Mouse (Mus musculus) heart, adult 2 months (tissue): ENCODE measurements at regions not wholly inside any gene's neighbourhood (a gene's known extent, or its start where the extent isn't known, plus 50 kb on each side); places are given as distances from the start of the nearest gene placed in this dataset.

ENCODE experiments used
- DNase-seq, 2 experiments: peaks; one replicate each; pipeline ENCODE4 v3.0.0; 2021
- H3K27ac ChIP-seq: fragments of 200-600 bp; 2 replicates; pipeline ENCODE4 v1.8.1; 2022
- H3K27me3 ChIP-seq: fragments of 200-500 bp; 2 replicates; pipeline ENCODE4 v1.6.1; 2012; ENCODE audit warnings: mild to moderate bottlenecking, low read length, inconsistent platforms, mixed read lengths; ENCODE audit not compliant: control insufficient read depth, insufficient read depth
- H3K36me3 ChIP-seq: fragments of 200-500 bp; 2 replicates; pipeline ENCODE4 v1.6.1; 2012; ENCODE audit warnings: low read length, inconsistent platforms; ENCODE audit not compliant: control insufficient read depth, insufficient read depth
- H3K4me1 ChIP-seq: fragments of 200-500 bp; 2 replicates; pipeline ENCODE4 v1.6.1; 2011; ENCODE audit warnings: low read length; ENCODE audit not compliant: control insufficient read depth, insufficient read depth
- H3K4me3 ChIP-seq: fragments of 200-600 bp; 2 replicates; pipeline ENCODE4 v1.8.1; 2022
- H3K79me2 ChIP-seq: fragments of 200-500 bp; replicated peaks from 2 replicates; pipeline ENCODE4 v1.6.1; 2012; ENCODE audit warnings: mild to moderate bottlenecking, inconsistent platforms, low read length, moderate library complexity, mixed read lengths; ENCODE audit not compliant: control insufficient read depth, insufficient read depth
- H3K9ac ChIP-seq: fragments of 200-500 bp; 2 replicates; pipeline ENCODE4 v1.6.1; 2012; ENCODE audit warnings: low read depth, mild to moderate bottlenecking, control low read depth, inconsistent platforms, low read length, mixed read lengths
- CTCF ChIP-seq: fragments of 200-600 bp; IDR thresholded peaks from 2 replicates; pipeline ENCODE4 v1.8.1; 2022; ENCODE audit warnings: antibody characterized with exemption, mild to moderate bottlenecking, moderate library complexity
- EP300 ChIP-seq: fragments of 200-500 bp; IDR thresholded peaks from 2 replicates; pipeline ENCODE4 v1.6.1; 2011; ENCODE audit warnings: low read depth, low read length, control low read depth; ENCODE audit not compliant: insufficient read depth
- POLR2A ChIP-seq: fragments of 200-500 bp; IDR thresholded peaks from 2 replicates; pipeline ENCODE4 v1.6.1; 2011; ENCODE audit warnings: mild to moderate bottlenecking, low read depth, low read length, control low read depth; ENCODE audit not compliant: insufficient read depth
- WGBS: fragments of 180-500 bp; shearing (Covaris S2); methylation state at CpG from one replicate; pipeline ENCODE4 v1.1.7; 2018; 5-methylcytosine and 5-hydroxymethylcytosine counted together
- intact Hi-C: fragments of 180-260 bp; cut with DNase I; formaldehyde crosslinking; loops from one replicate; pipeline ENCODE4 v1.15.1; 2025

DNA sequence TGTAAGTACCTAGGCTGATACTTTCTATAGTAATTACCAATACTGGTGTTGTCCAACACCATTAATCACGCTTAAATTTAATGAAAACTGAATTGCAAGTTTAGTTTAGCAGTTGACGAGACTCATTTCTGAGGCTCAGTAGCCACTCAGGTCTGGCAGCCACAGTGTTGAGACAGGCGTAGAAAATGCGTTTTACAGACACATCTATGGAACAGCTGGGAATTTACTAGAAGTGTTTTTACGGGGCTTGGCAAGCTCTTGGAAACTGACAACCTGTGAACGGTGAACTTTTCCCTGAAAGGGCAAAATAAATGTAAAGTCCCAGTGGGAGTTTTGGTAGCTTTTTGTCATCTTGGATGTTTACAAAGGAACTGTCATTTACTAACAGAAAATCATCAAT, 920.1 kb upstream of the Lrrc6 start:
- H3K27me3 ChIP-seq: no peaks in the 10 kb centered on the region
- no peak overlapping the region for H3K27ac ChIP-seq
- H3K4me1 ChIP-seq: peaks cover 3% of the 10 kb centered on the region
- H3K36me3 ChIP-seq: no peaks in the 10 kb centered on the region
- no peak for DNase-seq
- H3K79me2 ChIP-seq: no peaks in the 10 kb centered on the region
- no peak overlapping the region for H3K4me3 ChIP-seq
- TF ChIP-seq CTCF: no peak
- TF ChIP-seq EP300: no peak
- H3K9ac ChIP-seq: no peak overlapping the region
- intact Hi-C loops: no loop called here
- WGBS: 63% methylated on average over 6 of the region's 6 CpGs

DNA sequence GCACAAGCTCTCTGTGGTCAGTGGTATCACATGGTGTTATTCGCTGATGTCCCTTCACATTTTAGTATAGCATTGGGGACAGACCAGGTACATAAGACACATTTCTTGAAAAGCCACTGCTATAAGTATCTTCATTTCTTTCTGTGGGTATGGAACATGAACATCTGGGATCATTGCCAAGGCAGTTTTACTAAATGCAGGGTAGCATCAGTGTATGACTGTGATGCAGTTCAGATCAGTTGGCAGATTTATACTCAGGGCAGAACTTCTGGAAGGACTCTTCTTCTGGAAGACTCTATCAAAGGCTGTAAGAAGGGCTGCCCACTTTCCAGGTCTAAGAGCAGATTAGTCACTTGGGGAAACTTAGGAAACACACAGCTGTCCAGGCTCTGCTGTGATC, 919.0 kb upstream of the Lrrc6 start:
- intact Hi-C loops: no loop called here
- H3K27ac ChIP-seq: no peak overlapping the region
- DNase-seq: no peak
- no peaks in the 10 kb centered on the region for H3K79me2 ChIP-seq
- TF ChIP-seq EP300: no peak
- TF ChIP-seq CTCF: no peak
- TF ChIP-seq POLR2A: no peak
- peaks cover 3% of the 10 kb centered on the region for H3K4me1 ChIP-seq
- 94% methylated on average over 1 of the region's 1 CpGs for WGBS
- no peaks in the 10 kb centered on the region for H3K27me3 ChIP-seq
- no peak overlapping the region for H3K4me3 ChIP-seq
- H3K9ac ChIP-seq: no peak overlapping the region
- no peaks in the 10 kb centered on the region for H3K36me3 ChIP-seq

- DNase-seq: no peak
- peaks cover 3% of the 10 kb centered on the region for H3K4me1 ChIP-seq
- H3K36me3 ChIP-seq: no peaks in the 10 kb centered on the region
- intact Hi-C loops: no loop called here
- TF ChIP-seq POLR2A (no peak), EP300 (no peak), CTCF (no peak)
- H3K27ac ChIP-seq: no peak overlapping the region
- H3K27me3 ChIP-seq: no peaks in the 10 kb centered on the region
- WGBS: 94% methylated on average over 2 of the region's 2 CpGs
- H3K9ac ChIP-seq: no peak overlapping the region
- H3K4me3 ChIP-seq: no peak overlapping the region
- no peaks in the 10 kb centered on the region for H3K79me2 ChIP-seq
Observed at GRCm38 (mm10) chr15:67417742-67418163, 917.0 kb upstream of the Lrrc6 start.

DNA sequence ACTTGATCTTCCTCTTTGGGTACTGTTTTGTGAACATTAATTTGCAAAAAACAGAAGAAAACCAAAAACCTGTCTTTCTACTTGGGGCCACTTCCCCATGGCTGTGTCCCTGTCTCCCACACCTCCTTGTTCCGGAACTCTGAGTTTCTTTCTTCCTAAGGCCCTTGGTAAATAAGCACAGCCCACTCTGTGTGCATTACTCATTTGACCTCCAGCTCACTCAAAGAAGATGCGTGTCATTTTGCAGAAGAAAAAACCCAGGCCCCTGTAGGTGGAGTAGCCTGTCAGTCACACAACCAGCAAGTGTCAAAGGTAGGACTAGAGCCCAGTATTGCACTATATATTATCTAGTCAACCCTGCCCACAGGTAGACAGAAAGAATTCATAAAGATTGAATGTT, 915.1 kb upstream of the Lrrc6 start:
- no peak overlapping the region for H3K9ac ChIP-seq
- no peak overlapping the region for H3K4me3 ChIP-seq
- H3K79me2 ChIP-seq: no peaks in the 10 kb centered on the region
- intact Hi-C loops: no loop called here
- no peak overlapping the region for H3K27ac ChIP-seq
- no peak for DNase-seq
- no peak for TF ChIP-seq CTCF
- TF ChIP-seq EP300: no peak
- TF ChIP-seq POLR2A: no peak
- no peaks in the 10 kb centered on the region for H3K36me3 ChIP-seq
- H3K4me1 ChIP-seq: no peaks in the 10 kb centered on the region
- 85% methylated on average over 2 of the region's 2 CpGs for WGBS
- H3K27me3 ChIP-seq: no peaks in the 10 kb centered on the region

GRCm38 (mm10) chr15:67414371-67414930, 913.7 kb upstream of the Lrrc6 start:
- no peak overlapping the region; the same call in 1 of the 2 replicates for H3K27ac ChIP-seq
- H3K9ac ChIP-seq: no peak overlapping the region
- TF ChIP-seq CTCF (no peak), EP300 (no peak)
- WGBS: 50% methylated on average over 3 of the region's 3 CpGs
- no peaks in the 10 kb centered on the region for H3K79me2 ChIP-seq
- H3K27me3 ChIP-seq: no peaks in the 10 kb centered on the region
- intact Hi-C loops: no loop called here
- H3K4me3 ChIP-seq: no peak overlapping the region
- DNase-seq: peak in 1 of 2 experiments; percentile 17
- H3K4me1 ChIP-seq: no peaks in the 10 kb centered on the region
- no peaks in the 10 kb centered on the region for H3K36me3 ChIP-seq

DNA sequence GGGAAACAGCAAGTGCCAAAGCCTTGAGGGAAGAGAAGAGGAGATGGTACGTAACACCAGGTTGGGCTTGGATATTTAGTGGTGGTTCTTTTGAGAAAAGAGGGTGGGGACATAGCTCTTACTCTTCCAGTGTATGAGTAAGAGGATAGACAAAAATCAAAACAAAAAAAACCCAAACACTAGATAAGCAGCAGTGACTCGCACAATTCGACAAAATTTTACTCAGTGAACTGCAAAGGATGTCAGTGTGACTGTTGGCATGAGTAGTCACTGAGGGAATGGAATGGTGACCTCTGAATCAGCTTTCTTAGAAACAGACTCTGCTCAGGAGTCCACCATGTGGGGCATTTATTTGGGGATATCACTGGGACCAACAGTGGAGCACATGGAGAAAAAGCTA, 912.9 kb upstream of the Lrrc6 start:
- WGBS: 71% methylated on average over 3 of the region's 3 CpGs
- no peaks in the 10 kb centered on the region for H3K79me2 ChIP-seq

More for the DNA sequence above, 912.9 kb upstream of the Lrrc6 start:
- H3K4me1 ChIP-seq: no peaks in the 10 kb centered on the region
- H3K9ac ChIP-seq: no peak overlapping the region
- no peak for DNase-seq
- no peaks in the 10 kb centered on the region for H3K27me3 ChIP-seq
- no peak overlapping the region for H3K4me3 ChIP-seq
- intact Hi-C loops: no loop called here
- H3K27ac ChIP-seq: no peak overlapping the region
- H3K36me3 ChIP-seq: no peaks in the 10 kb centered on the region
- TF ChIP-seq POLR2A (no peak), EP300 (no peak), CTCF (no peak)
